Mouse (Mus musculus) thymus, adult 2 months (tissue): Measurements from ENCODE around the gene Ube2v1.

ENCODE experiments used
- CTCF ChIP-seq: fragments of 200-500 bp; IDR thresholded peaks from 2 replicates; pipeline ENCODE4 v1.5.1; 2012; ENCODE audit warnings: mild to moderate bottlenecking, control low read depth, low read length, moderate library complexity, borderline replicate concordance; ENCODE audit not compliant: control insufficient read depth, poor library complexity, insufficient read depth; ENCODE audit errors: extremely low read depth
- POLR2A ChIP-seq: fragments of 200-500 bp; IDR thresholded peaks from 2 replicates; pipeline ENCODE4 v1.6.1; 2012; ENCODE audit warnings: mild to moderate bottlenecking, low read length, control low read depth, moderate library complexity; ENCODE audit not compliant: control insufficient read depth, poor library complexity, insufficient read depth; ENCODE audit errors: extremely low read depth

- TF ChIP-seq CTCF (no peak), POLR2A (no peak)
These were observed 53.4 kb downstream of the Ube2v1 start for GRCm38 (mm10) chr2:167578521-167578920.
